Mouse (Mus musculus): ENCODE measurements around the gene Itpr1.
A peak's percentile ranks its signal among the peaks of the same experiment; 100 is the strongest.

Itpr1 gene

GRCm38 (mm10) chr6:108447179-108447845, 234.4 kb downstream of the Itpr1 start:
- DNase-seq, result peak; percentile 65

DNA sequence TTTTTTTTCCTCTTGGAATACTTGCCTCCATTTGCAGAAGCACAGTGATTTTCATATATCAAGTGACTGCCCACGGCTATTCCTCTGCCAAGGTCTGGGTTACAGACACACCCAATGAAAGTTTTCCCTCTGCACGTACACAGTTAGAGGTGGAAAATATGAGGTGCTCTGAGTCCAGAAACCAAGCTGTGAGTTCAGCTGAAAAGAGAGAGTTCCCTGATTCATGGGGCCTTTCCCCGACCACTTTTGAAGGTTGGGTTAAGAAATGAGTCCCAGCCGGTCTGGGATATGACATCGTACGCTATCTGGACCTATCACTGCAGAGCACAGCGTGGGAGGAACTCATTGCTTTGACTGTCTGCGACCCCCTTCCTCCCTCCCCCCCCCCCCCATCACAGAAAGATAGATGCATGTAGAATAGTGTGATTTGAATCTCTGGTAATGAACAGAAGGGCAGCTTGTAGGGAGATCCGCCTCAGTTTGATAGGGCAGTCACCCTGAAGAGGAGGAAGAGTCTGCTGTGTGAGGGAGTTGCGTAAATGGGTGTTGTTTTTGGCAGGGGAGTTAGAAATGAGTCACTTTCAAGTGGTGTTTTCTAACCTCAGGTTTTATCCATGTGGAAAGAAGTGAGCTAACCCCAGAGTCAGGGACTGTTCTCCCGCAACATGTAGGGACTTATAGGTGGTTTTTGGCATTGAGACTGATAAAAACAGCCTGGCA, 235.3 kb downstream of the Itpr1 start:
- no peak for DNase-seq

DNA sequence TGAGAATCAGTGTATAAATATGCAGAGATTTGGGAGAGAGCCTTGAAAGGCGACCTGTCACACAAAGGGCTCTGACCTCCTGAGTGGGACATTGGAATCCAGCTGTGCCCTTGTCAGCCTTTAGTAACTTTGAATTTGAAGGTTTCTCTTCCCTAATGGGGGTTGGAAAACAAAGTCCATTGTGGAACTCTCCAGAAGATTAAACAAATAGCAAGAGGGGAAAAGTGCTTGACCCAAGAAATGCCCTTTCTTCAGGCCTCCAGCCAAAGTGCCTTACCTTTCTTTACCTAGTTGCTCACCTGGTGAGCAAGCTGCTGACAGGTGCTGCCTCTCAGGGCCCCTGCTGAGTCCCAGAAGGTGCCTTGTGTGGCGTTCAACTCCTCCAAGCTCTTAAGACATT, 236.0 kb downstream of the Itpr1 start:
- no peak for DNase-seq

GRCm38 (mm10) chr6:108451536-108451935, 238.6 kb downstream of the Itpr1 start:
- no peak for DNase-seq

- DNase-seq, result no peak
Observed at GRCm38 (mm10) chr6:108453618-108454017, 240.7 kb downstream of the Itpr1 start.

DNA sequence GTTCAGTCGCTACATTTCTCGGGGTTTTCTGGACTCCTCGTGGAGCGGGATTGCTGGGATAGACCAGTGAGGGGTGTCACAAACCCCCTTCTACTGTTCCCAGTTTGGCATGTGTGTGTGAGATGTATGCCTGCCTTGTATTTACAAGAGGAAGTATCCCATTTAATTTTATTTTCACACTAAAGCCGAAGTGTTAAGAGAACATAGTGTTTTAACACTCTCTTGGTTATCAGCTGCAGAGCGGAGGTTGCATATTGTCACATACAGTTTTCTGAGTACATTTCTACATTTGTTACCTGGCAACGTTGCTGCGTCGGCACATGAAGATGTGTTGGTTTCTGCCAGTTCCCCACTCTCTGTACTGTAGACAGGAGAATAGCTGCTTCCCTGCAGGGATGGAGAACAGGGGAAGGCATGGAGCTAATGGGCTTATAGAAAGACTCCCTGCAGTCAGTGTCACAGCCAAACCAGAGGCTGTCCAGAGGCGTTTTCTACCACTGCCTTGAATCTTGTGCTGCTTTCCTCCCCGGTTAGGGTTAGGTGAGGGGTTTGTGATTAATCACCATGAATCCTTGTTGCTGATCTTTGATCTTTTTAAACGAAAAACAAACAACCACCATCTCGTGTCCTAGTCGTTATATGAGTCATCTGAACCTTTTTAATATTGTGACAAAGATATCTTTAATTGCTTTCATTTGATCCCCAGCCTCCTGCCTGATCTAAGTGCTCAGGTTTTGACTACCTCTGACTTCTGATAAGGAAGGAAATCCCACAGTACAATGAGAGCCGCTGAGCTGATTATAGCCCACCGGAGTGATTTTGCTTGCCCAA, 241.4 kb downstream of the Itpr1 start:
- no peak for DNase-seq

- no peak for DNase-seq
Observed at GRCm38 (mm10) chr6:108454979-108455836, 242.3 kb downstream of the Itpr1 start.

GRCm38 (mm10) chr6:108456231-108457062, 243.6 kb downstream of the Itpr1 start:
- DNase-seq, result peak; percentile 64

- DNase-seq, result no peak
Observed at GRCm38 (mm10) chr6:108457063-108457405, 244.1 kb downstream of the Itpr1 start.

DNA sequence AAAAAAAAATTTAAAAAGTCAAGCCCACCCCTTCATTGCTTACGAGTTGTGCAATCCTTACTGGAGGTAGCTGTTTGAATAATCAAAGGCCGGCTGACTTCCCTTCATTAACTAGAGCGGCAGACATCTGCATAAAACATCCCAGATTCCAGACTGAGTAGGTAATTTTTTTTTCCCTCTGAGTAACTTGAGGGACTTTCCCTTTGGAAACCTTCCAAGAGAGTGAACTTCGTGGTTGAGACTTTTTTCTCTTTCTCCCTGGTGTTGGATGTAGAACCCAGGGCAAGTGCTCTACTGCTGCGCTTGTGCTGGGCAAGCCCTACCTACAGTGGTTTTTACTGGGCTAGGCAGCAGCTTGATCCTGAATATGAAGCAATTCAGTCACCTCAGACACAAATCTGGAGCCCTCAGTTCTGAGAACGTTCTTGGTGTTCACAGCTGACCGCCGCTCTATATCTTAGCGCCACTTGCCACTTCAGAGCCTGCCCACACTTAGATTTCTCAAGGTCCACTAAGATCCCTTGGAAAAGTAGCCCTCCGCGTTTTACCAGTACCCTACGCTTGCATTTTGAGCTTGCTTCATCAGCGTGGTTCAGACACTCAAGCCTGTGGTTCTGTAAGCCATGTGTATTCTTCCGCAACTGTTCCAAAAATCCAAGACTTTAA, 244.8 kb downstream of the Itpr1 start:
- no peak for DNase-seq

DNA sequence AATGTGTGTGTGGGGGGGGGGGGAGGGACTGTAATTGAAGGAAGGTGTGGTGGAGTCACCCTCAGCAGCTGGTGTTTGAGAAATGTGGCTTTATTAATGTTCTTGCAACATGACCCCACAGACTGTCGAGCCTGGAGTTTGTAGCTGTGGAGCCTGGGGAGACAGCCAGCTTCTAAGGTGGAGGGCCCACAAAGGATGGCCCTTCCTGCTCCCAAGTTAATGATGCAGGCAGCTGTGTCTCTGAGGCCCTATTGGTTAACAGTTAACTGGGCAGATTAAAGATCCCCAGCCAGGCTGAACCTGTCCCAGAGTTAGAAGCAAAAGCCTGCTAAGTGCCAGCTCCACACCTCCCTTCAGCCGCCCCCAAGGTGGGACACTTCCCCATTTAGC, 245.3 kb downstream of the Itpr1 start:
- DNase-seq, result peak; percentile 71

- no peak for DNase-seq
Observed at GRCm38 (mm10) chr6:108458826-108459225, 245.9 kb downstream of the Itpr1 start.

GRCm38 (mm10) chr6:108464308-108464979, 251.5 kb downstream of the Itpr1 start:
- DNase-seq, result no peak

DNA sequence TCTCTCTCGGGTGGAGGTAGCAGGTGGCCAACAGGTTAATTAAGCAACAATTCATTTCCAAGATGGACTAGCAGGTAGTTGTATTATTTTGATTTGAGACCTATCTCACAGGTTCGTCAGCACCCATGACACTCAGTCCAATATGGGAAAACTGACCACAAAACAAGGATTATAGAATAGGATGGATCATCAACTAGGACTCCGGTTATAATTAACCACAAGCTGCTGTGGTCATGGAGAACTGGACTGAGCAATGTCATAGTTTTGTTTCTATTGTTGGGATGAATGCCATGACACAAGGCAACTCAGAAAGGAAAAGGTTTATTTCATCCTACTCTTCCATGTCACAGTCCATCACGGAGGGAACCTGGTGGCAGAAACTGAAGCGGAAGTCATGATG, 252.3 kb downstream of the Itpr1 start:
- DNase-seq, result no peak

- DNase-seq, result no peak
Observed at GRCm38 (mm10) chr6:108466061-108466531, 253.2 kb downstream of the Itpr1 start.

GRCm38 (mm10) chr6:108467597-108467996, 254.7 kb downstream of the Itpr1 start:
- peak; percentile 43 for DNase-seq

- DNase-seq, result no peak
Observed at GRCm38 (mm10) chr6:108468226-108468825, 255.4 kb downstream of the Itpr1 start.

DNA sequence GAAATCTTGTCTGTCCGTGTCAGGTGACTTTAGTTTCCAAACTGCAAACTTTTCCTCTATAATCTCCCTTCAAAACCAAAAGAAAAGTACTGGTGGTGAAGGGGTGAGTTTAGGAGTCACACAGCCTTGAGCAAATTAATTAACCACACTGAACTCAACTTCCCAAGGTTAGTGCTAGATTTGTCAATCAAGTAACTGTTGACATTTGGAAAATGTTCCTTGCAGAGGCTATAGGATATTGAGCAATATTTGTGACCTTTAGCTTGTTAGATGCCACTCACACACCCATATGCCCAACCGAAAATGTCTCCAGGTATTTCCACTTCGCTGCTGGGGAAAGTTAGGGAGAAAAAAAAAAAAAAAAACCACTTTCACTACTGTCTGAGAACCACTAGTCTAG, 259.0 kb downstream of the Itpr1 start:
- DNase-seq, result no peak

DNA sequence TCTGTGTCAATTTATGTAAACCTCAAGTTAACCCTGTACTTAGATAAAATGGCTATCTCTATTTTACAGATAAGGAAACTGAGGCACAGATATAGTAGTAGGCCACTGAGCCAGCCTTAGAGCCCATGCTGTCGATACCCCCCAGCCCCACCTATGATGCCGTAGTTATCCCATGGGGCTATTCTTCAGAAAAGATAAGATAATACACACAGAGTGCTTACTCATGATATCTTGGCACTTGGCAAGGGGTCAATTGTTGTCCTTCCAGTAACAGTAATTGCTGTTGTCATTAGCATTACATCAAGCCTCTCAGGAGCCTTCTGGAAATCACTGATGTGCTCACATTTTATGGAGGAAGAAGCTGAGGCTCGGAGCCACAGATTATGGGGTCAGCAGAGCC, 259.9 kb downstream of the Itpr1 start:
- DNase-seq, result no peak

- DNase-seq, result peak; percentile 81
Observed at GRCm38 (mm10) chr6:108476797-108477235, 263.9 kb downstream of the Itpr1 start.

Measured in kidney, postnatal 10 days (tissue).